Mouse (Mus musculus) liver, embryonic 14.5 days (tissue): ENCODE measurements around the gene Ugt1a8. TPM values are rescaled to one million over a fixed set of nuclear protein-coding genes. Genes with fewer than 3 reads are reported as not detected.

Source experiments
- ATAC-seq: fragments of 200-750 bp; cut with Nextera tagmentation; 2 replicates; pipeline ENCODE4 v1.8.0; 2017; ENCODE audit warnings: moderate number of reproducible peaks, mild to moderate bottlenecking, moderate library complexity; ENCODE audit not compliant: insufficient read depth
- DNase-seq, 3 experiments: peaks; one replicate each; pipeline ENCODE4 v3.0.0-alpha.2; 2012 to 2013; ENCODE audit warnings: low read depth in 3 of 3, low spot score in 3 of 3
- H3K27ac ChIP-seq: fragments of 300-500 bp; sonication (generic); 2 replicates; pipeline ENCODE4 v1.5.1; 2014; ENCODE audit warnings: moderate library complexity, mild to moderate bottlenecking, control low read depth, inconsistent platforms
- H3K27me3 ChIP-seq: fragments of 300-500 bp; sonication (generic); 2 replicates; pipeline ENCODE4 v1.6.1; 2014; ENCODE audit warnings: mild to moderate bottlenecking, low read length, moderate library complexity; ENCODE audit not compliant: control insufficient read depth, insufficient read depth
- H3K36me3 ChIP-seq: fragments of 300-500 bp; sonication (generic); replicated peaks from 2 replicates; pipeline ENCODE4 v1.6.1; 2014; ENCODE audit warnings: low read depth; ENCODE audit not compliant: control insufficient read depth, insufficient read depth
- H3K4me1 ChIP-seq, 2 experiments: fragments of 200-500 bp in 1 of 2; fragments of 300-500 bp in 1 of 2; sonication (generic) in 1 of 2; replicated peaks; 2 replicates each; pipeline ENCODE4 v1.6.1; 2012 to 2014; ENCODE audit warnings: antibody characterized with exemption in 1 of 2, inconsistent platforms in 1 of 2, low read length in 1 of 2; ENCODE audit not compliant: control insufficient read depth in 2 of 2, insufficient read depth in 2 of 2
- H3K4me2 ChIP-seq: fragments of 300-500 bp; sonication (generic); 2 replicates; pipeline ENCODE4 v1.6.1; 2014; ENCODE audit warnings: low read depth, mild to moderate bottlenecking, control low read depth, moderate library complexity
- H3K4me3 ChIP-seq, 2 experiments: fragments of 200-500 bp in 1 of 2; fragments of 300-500 bp in 1 of 2; sonication (generic) in 1 of 2; 2 replicates each; pipeline ENCODE4 v1.5.1; 2012 to 2014; ENCODE audit warnings: low read depth in 2 of 2, low read length in 2 of 2, mild to moderate bottlenecking in 2 of 2, control low read depth in 1 of 2, inconsistent platforms in 1 of 2, moderate library complexity in 1 of 2; ENCODE audit not compliant: insufficient read depth in 1 of 2
- H3K9ac ChIP-seq: fragments of 300-500 bp; sonication (generic); replicated peaks from 2 replicates; pipeline ENCODE4 v1.6.1; 2014; ENCODE audit warnings: mild to moderate bottlenecking, control low read depth, moderate library complexity
- H3K9me3 ChIP-seq: fragments of 300-500 bp; sonication (generic); 2 replicates; pipeline ENCODE4 v1.6.1; 2016; ENCODE audit warnings: low read length, mixed read lengths; ENCODE audit not compliant: control insufficient read depth
- CTCF ChIP-seq: IDR thresholded peaks from 2 replicates; pipeline ENCODE4 v1.5.1; 2016; ENCODE audit warnings: antibody characterized with exemption, low read depth, control low read depth
- EP300 ChIP-seq: IDR thresholded peaks from 2 replicates; pipeline ENCODE4 v1.6.1; 2016; ENCODE audit warnings: antibody characterized with exemption, low read depth
- WGBS: fragments of 180-500 bp; shearing (Covaris S2); extraction: QIAGEN DNeasy Blood & Tissue Kit; methylation state at CpG from one replicate; pipeline ENCODE4 v1.1.7; 2014; ENCODE audit not compliant: insufficient replicate concordance; 5-methylcytosine and 5-hydroxymethylcytosine counted together
- polyA plus RNA-seq, 2 experiments: library from polyadenylated mRNA; depleted of rRNA in 1 of 2; stranded (reverse) in 1 of 2; unstranded in 1 of 2; fragments of >200 nt; fragmentation: Nextera tagmentation in 1 of 2; extraction: Ambion mirVana in 1 of 2; gene quantifications; 2 replicates each; pipeline versions ENCODE4 v1.2.1 to v1.2.3; 2012 to 2014

Gene Ugt1a8
- polyA plus RNA-seq, 2 experiments = not detected

- H3K4me3 ChIP-seq = no peak overlapping the region
- H3K4me1 ChIP-seq = peaks cover 6 to 34% of the 10 kb centered on the region in 2 experiments; a peak in 3 of 4 replicates
- 75% methylated on average over 5 of the region's 5 CpGs for WGBS
- H3K9me3 ChIP-seq = no peaks in the 10 kb centered on the region
- ATAC-seq (no peak), DNase-seq (no peak)
- TF ChIP-seq EP300 = no peak
- TF ChIP-seq CTCF = no peak
- H3K36me3 ChIP-seq = peaks cover 77% of the 10 kb centered on the region
- H3K4me2 ChIP-seq = no peak overlapping the region
- no peak overlapping the region for H3K9ac ChIP-seq
- H3K27ac ChIP-seq = no peak overlapping the region
- H3K27me3 ChIP-seq = no peaks in the 10 kb centered on the region
Measured at GRCm38 (mm10) chr1:88263778-88264177, 176.2 kb downstream of the Ugt1a8 start.

- WGBS = 78% methylated on average over 7 of the region's 7 CpGs
- Histone ChIP-seq H3K4me2 (no peak overlapping the region), H3K27me3 (no peaks in the 10 kb centered on the region), H3K4me1 (peaks cover 6 to 31% of the 10 kb centered on the region in 2 experiments; a peak in 3 of 4 replicates), H3K27ac (no peak overlapping the region), H3K4me3 (no peak overlapping the region), H3K9ac (no peak overlapping the region), H3K36me3 (peaks cover 83% of the 10 kb centered on the region), H3K9me3 (no peaks in the 10 kb centered on the region)
- DNase-seq (no peak), ATAC-seq (no peak)
- TF ChIP-seq CTCF (no peak), EP300 (no peak)
Measured at GRCm38 (mm10) chr1:88264237-88264868, 176.7 kb downstream of the Ugt1a8 start.

- H3K27me3 ChIP-seq = no peaks in the 10 kb centered on the region
- WGBS = 69% methylated on average over 4 of the region's 4 CpGs
Measured at GRCm38 (mm10) chr1:88264869-88265240, 177.2 kb downstream of the Ugt1a8 start.

GRCm38 (mm10) chr1:88266123-88266522 is 178.5 kb downstream of the Ugt1a8 start:
- Histone ChIP-seq H3K9ac (no peak overlapping the region), H3K4me3 (no peak overlapping the region), H3K27me3 (no peaks in the 10 kb centered on the region), H3K4me2 (no peak overlapping the region), H3K9me3 (no peaks in the 10 kb centered on the region), H3K4me1 (peaks cover 0 to 14% of the 10 kb centered on the region in 2 experiments; a peak in 2 of 4 replicates), H3K27ac (no peak overlapping the region), H3K36me3 (peaks cover 89% of the 10 kb centered on the region)
- DNase-seq (no peak), ATAC-seq (no peak)
- WGBS = 82% methylated on average over 13 of the region's 13 CpGs
- TF ChIP-seq EP300 (no peak), CTCF (no peak)

More at GRCm38 (mm10) chr1:88264869-88265240, 177.2 kb downstream of the Ugt1a8 start:
- DNase-seq (no peak), ATAC-seq (no peak)
- H3K36me3 ChIP-seq = peaks cover 88% of the 10 kb centered on the region
- TF ChIP-seq EP300 (no peak), CTCF (no peak)
- H3K4me3 ChIP-seq = no peak overlapping the region
- H3K9me3 ChIP-seq = no peaks in the 10 kb centered on the region
- no peak overlapping the region for H3K27ac ChIP-seq
- H3K4me2 ChIP-seq = no peak overlapping the region
- H3K4me1 ChIP-seq = peaks cover 6 to 26% of the 10 kb centered on the region in 2 experiments; a peak in 3 of 4 replicates
- H3K9ac ChIP-seq = no peak overlapping the region

GRCm38 (mm10) chr1:88267489-88267888 is 179.9 kb downstream of the Ugt1a8 start:
- Histone ChIP-seq H3K36me3 (peaks cover 91% of the 10 kb centered on the region), H3K27me3 (no peaks in the 10 kb centered on the region), H3K4me2 (no peak overlapping the region), H3K9ac (no peak overlapping the region), H3K9me3 (no peaks in the 10 kb centered on the region), H3K4me3 (no peak overlapping the region), H3K27ac (no peak overlapping the region), H3K4me1 (peaks cover 0 to 1% of the 10 kb centered on the region in 2 experiments; a peak in 1 of 4 replicates)
- DNase-seq = no peak
- TF ChIP-seq EP300 (no peak), CTCF (no peak)
- ATAC-seq = no peak
- 85% methylated on average over 6 of the region's 6 CpGs for WGBS
